Mouse (Mus musculus) stomach, embryonic 14.5 days (tissue): ENCODE data around the gene Pcsk5. TPM values are rescaled to one million over a fixed set of nuclear protein-coding genes. Genes with fewer than 3 reads are reported as not detected.
A peak's percentile ranks its signal among the peaks of the same experiment; 100 is the strongest.

Source experiments
- ATAC-seq: fragments of 200-750 bp; cut with Nextera tagmentation; 2 replicates; pipeline ENCODE4 v1.8.0; 2017; ENCODE audit warnings: low read depth, moderate TSS enrichment; ENCODE audit not compliant: insufficient number of reproducible peaks, insufficient read depth, low FRiP score
- H3K27ac ChIP-seq: fragments of 300-500 bp; sonication (generic); 2 replicates; pipeline ENCODE4 v1.5.1; 2014; ENCODE audit warnings: mild to moderate bottlenecking, low read length, moderate library complexity, mixed read lengths
- H3K27me3 ChIP-seq: fragments of 300-500 bp; sonication (generic); 2 replicates; pipeline ENCODE4 v1.6.1; 2014; ENCODE audit warnings: low read length, control low read depth, mixed read lengths; ENCODE audit not compliant: control insufficient read depth, insufficient read depth
- H3K36me3 ChIP-seq: fragments of 300-500 bp; sonication (generic); 2 replicates; pipeline ENCODE4 v1.6.1; 2014; ENCODE audit warnings: mild to moderate bottlenecking, control low read depth, low read length, moderate library complexity, mixed read lengths; ENCODE audit not compliant: control insufficient read depth, insufficient read depth
- H3K4me1 ChIP-seq: fragments of 300-500 bp; sonication (generic); 2 replicates; pipeline ENCODE4 v1.6.1; 2014; ENCODE audit warnings: low read length, control low read depth, mixed read lengths; ENCODE audit not compliant: control insufficient read depth, insufficient read depth
- H3K4me2 ChIP-seq: fragments of 300-500 bp; sonication (generic); replicated peaks from 2 replicates; pipeline ENCODE4 v1.6.1; 2014; ENCODE audit warnings: low read depth, low read length, control low read depth
- H3K4me3 ChIP-seq: fragments of 300-500 bp; sonication (generic); 2 replicates; pipeline ENCODE4 v1.5.1; 2014; ENCODE audit warnings: low read depth, low read length, control low read depth
- H3K9ac ChIP-seq: fragments of 300-500 bp; sonication (generic); replicated peaks from 2 replicates; pipeline ENCODE4 v1.6.1; 2014; ENCODE audit warnings: low read depth, mild to moderate bottlenecking, control low read depth, low read length, moderate library complexity, mixed read lengths
- H3K9me3 ChIP-seq: fragments of 300-500 bp; sonication (generic); 2 replicates; pipeline ENCODE4 v1.6.1; 2016; ENCODE audit warnings: low read depth, low read length, control low read depth; ENCODE audit not compliant: control insufficient read depth
- WGBS: fragments of 180-500 bp; shearing (Covaris S2); extraction: QIAGEN DNeasy Blood & Tissue Kit; methylation state at CpG from one replicate; pipeline ENCODE4 v1.1.7; 2014; 5-methylcytosine and 5-hydroxymethylcytosine counted together
- polyA plus RNA-seq: library from polyadenylated mRNA; unstranded; fragments of >200 nt; fragmentation: Nextera tagmentation; extraction: Ambion mirVana; gene quantifications from 2 replicates; pipeline ENCODE4 v1.2.1, GENCODE M21; 2014

Pcsk5 gene
- polyA plus RNA-seq, 1 experiment from 2014 or later = 17.9 TPM

DNA sequence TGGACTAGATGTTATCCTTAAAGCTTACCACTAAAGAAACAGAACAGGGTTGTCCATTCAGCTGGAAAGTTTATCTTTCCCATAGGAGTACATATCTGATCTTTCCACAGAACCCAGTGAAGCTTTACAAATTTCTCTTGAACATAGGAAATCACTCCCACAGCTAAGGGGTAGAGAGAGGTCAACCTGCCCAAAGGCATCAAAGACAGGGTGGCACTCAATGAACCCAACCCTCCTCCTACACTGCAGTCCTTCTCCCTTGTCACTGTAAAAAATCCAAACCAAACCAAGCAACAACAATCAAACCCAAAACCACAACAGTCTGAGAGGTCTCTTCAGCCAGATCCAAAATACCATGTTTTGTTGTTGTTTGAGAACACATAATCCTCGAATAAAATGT is 311.9 kb downstream of the Pcsk5 start:
- WGBS = 86% methylated on average over 1 of the region's 1 CpGs
- Histone ChIP-seq H3K4me3 (no peak overlapping the region), H3K36me3 (no peaks in the 10 kb centered on the region), H3K27ac (no peak overlapping the region), H3K9me3 (no peaks in the 10 kb centered on the region), H3K4me2 (no peak overlapping the region), H3K9ac (no peak overlapping the region), H3K4me1 (no peaks in the 10 kb centered on the region), H3K27me3 (no peaks in the 10 kb centered on the region)
- ATAC-seq = no peak

DNA sequence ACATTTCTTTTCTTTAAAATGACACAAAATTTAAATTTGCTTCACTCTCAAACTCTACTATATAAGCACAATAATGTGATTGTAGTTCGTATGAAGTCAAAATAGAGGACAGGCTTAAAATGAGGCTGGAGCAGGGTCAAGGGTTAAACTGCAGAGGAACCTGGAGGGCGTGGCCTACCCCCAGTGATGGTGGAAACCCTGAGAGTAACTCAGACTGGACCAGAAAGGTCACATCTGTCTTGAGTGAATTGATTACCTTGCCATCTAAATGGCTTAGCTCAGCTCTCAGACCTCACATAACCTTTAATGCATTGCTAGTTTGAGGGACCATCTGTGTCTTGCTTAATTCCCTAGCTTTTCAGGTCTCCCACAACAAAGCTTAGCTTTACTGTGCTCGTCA is 323.0 kb downstream of the Pcsk5 start:
- 44% methylated on average over 3 of the region's 3 CpGs for WGBS
- Histone ChIP-seq H3K9ac (no peak overlapping the region), H3K27me3 (no peaks in the 10 kb centered on the region), H3K4me3 (no peak overlapping the region), H3K9me3 (no peaks in the 10 kb centered on the region), H3K4me2 (no peak overlapping the region), H3K27ac (no peak overlapping the region), H3K4me1 (no peaks in the 10 kb centered on the region), H3K36me3 (no peaks in the 10 kb centered on the region)
- ATAC-seq = no peak

- Histone ChIP-seq H3K9me3 (no peaks in the 10 kb centered on the region), H3K27ac (no peak overlapping the region), H3K27me3 (no peaks in the 10 kb centered on the region), H3K9ac (no peak overlapping the region), H3K4me2 (no peak overlapping the region), H3K4me1 (no peaks in the 10 kb centered on the region), H3K36me3 (no peaks in the 10 kb centered on the region), H3K4me3 (no peak overlapping the region)
- no peak for ATAC-seq
- WGBS = 74% methylated on average over 5 of the region's 5 CpGs
These were observed 326.1 kb downstream of the Pcsk5 start for GRCm38 (mm10) chr19:17511283-17511682.

GRCm38 (mm10) chr19:17504212-17504611 is 333.2 kb downstream of the Pcsk5 start:
- WGBS = 80% methylated on average over 6 of the region's 6 CpGs
- ATAC-seq = no peak

DNA sequence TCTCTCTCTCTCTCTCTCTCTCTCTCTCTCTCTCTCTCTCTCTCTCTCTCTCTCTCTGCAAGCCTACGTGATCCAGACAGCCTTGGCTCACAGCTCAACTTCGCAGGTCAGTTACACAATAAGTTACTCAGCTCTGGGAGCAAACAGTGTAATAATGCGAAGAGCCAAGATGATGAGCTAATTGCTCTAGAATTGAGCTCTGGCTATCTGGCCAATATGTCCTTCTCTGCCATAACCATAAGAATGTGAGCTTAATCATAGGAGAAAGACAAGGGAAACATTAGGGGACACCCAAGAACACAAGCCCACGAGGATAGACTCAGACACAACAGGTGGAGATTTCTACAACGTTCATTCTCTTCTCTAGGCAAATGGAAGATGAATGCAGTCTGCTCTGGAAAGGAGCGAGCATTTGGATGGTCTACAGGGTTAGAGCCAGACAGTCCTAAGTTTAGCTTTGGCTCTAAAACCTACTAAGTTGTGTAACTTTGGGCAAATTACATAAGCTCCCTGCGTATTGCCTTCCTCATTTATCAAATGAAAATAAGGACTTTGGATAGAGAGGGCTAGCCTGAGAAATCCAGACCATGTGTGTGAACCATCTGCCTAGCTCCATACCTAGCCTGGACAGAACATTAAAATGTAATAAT is 338.7 kb downstream of the Pcsk5 start:
- H3K36me3 ChIP-seq = no peaks in the 10 kb centered on the region
- no peaks in the 10 kb centered on the region for H3K9me3 ChIP-seq
- H3K27ac ChIP-seq = no peak overlapping the region
- H3K4me2 ChIP-seq = no peak overlapping the region
- H3K9ac ChIP-seq = no peak overlapping the region
- ATAC-seq = no peak
- no peaks in the 10 kb centered on the region for H3K4me1 ChIP-seq
- 80% methylated on average over 7 of the region's 7 CpGs for WGBS
- no peaks in the 10 kb centered on the region for H3K27me3 ChIP-seq
- H3K4me3 ChIP-seq = no peak overlapping the region

More at GRCm38 (mm10) chr19:17504212-17504611, 333.2 kb downstream of the Pcsk5 start:
- Histone ChIP-seq H3K9ac (no peak overlapping the region), H3K27me3 (no peaks in the 10 kb centered on the region), H3K9me3 (no peaks in the 10 kb centered on the region), H3K4me2 (no peak overlapping the region), H3K4me1 (no peaks in the 10 kb centered on the region), H3K4me3 (no peak overlapping the region), H3K27ac (no peak overlapping the region), H3K36me3 (no peaks in the 10 kb centered on the region)

DNA sequence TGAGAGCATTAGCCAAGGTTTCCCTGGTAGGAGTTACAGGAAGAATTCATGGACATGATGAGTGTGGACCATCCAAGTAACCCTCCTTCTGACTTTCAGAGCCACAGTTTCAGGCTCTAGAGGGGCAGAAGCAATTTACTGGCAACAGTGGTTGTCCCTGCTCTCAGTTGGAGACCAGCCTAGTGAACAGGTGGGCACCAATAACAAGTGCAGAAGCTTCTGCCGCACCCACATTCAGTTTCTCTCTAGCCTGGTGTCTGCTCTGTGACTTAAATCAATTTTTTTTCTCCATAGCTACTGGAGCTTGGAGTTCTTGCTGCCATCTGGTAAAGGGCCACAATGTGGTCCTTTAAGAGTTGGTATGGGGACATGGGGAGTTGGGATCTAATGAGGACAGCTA is 341.3 kb downstream of the Pcsk5 start:
- no peaks in the 10 kb centered on the region for H3K9me3 ChIP-seq
- H3K36me3 ChIP-seq = no peaks in the 10 kb centered on the region
- H3K4me1 ChIP-seq = no peaks in the 10 kb centered on the region
- WGBS = 93% methylated on average over 1 of the region's 1 CpGs
- ATAC-seq = no peak
- no peak overlapping the region for H3K27ac ChIP-seq
- no peak overlapping the region for H3K4me2 ChIP-seq
- H3K27me3 ChIP-seq = no peaks in the 10 kb centered on the region
- no peak overlapping the region for H3K9ac ChIP-seq
- H3K4me3 ChIP-seq = no peak overlapping the region

DNA sequence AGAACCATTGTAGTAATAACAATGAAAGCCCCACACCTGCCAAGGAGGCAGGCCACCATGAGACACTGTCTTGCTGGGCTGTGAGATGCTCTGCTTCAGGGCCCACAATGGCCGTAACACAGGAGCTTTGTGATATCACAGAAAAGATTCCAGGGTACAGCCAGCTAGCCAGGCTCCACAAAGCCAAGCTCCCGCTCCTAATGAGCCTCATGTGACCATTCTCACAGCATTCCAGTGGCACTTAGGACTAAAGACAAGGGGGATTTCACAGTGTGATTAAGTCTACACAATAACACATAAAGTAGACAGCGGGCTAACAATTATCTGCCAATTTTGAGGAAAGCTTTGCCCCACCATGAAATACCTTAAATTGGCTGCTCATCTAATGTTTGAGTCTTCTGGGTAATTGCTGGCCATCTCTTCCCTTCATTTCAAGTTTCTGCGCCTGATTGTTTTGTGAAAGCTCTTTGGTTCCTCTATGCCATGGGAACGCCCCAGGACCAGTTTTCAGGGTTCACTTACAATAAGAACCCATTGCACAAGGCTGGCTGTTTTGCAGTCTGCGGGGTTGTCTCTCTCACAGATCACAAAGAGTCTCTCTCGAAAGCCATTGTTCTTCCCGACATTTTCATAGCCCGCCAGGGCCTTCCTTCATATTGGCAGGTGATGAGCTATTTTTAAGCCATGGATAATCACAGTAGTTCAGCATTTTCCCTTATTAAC is 345.4 kb downstream of the Pcsk5 start:
- Histone ChIP-seq H3K4me2 (no peak overlapping the region), H3K4me1 (peaks cover 6% of the 10 kb centered on the region; the same call in 1 of the 2 replicates), H3K9me3 (no peaks in the 10 kb centered on the region), H3K4me3 (no peak overlapping the region), H3K36me3 (no peaks in the 10 kb centered on the region), H3K27me3 (no peaks in the 10 kb centered on the region), H3K9ac (no peak overlapping the region), H3K27ac (no peak overlapping the region)
- no peak for ATAC-seq
- WGBS = 91% methylated on average over 9 of the region's 9 CpGs

- no peaks in the 10 kb centered on the region for H3K27me3 ChIP-seq
- H3K9me3 ChIP-seq = no peaks in the 10 kb centered on the region
- no peak overlapping the region for H3K27ac ChIP-seq
- H3K4me2 ChIP-seq = no peak overlapping the region
- no peak overlapping the region for H3K9ac ChIP-seq
- WGBS = 92% methylated on average over 3 of the region's 3 CpGs
- H3K36me3 ChIP-seq = no peaks in the 10 kb centered on the region
- H3K4me1 ChIP-seq = peaks cover 6% of the 10 kb centered on the region; the same call in 1 of the 2 replicates
- no peak for ATAC-seq
- H3K4me3 ChIP-seq = no peak overlapping the region
These were observed 346.1 kb downstream of the Pcsk5 start for GRCm38 (mm10) chr19:17491322-17491721.

- H3K4me2 ChIP-seq = peak overlapping the region; percentile 17
- no peaks in the 10 kb centered on the region for H3K27me3 ChIP-seq
- 11% methylated on average over 3 of the region's 3 CpGs for WGBS
- no peaks in the 10 kb centered on the region for H3K9me3 ChIP-seq
- no peaks in the 10 kb centered on the region for H3K36me3 ChIP-seq
- no peak for ATAC-seq
- H3K4me3 ChIP-seq = no peak overlapping the region
- H3K4me1 ChIP-seq = peaks cover 6% of the 10 kb centered on the region; the same call in 1 of the 2 replicates
- no peak overlapping the region for H3K9ac ChIP-seq
- H3K27ac ChIP-seq = no peak overlapping the region
These were observed 347.6 kb downstream of the Pcsk5 start for GRCm38 (mm10) chr19:17489866-17490141.
